Mouse (Mus musculus): Measurements from ENCODE around the gene Men1. TPM values are rescaled to one million over a fixed set of nuclear protein-coding genes. Genes with fewer than 3 reads are reported as not detected.

Men1 gene
- total and polyA plus RNA-seq, 3 experiments = 24.9 to 67.8 (median 42.9) TPM

GRCm38 (mm10) chr19:6377327-6378040 is 42.7 kb downstream of the Men1 start:
- Histone ChIP-seq H3K36me3 (replicated peaks in 1 of 2; ENCODE audit: control insufficient read depth in 1 of 2, insufficient read depth in 1 of 2, low read length in 1 of 2) (peaks cover 71 to 84% of the 10 kb centered on the region in 2 experiments), H3K27ac (ENCODE audit: insufficient read depth, low read depth) (no peak overlapping the region), H3K79me2 (replicated peaks; ENCODE audit: control insufficient read depth, extremely low read depth, insufficient read depth, poor library complexity, severe bottlenecking) (peaks cover 8% of the 10 kb centered on the region; the same call in 1 of the 2 replicates), H3K4me3 (replicated peaks in 1 of 3; ENCODE audit: low read depth in 2 of 3, low read length in 2 of 3, poor library complexity in 1 of 3) (no peak overlapping the region), H3K9ac (ENCODE audit: insufficient read depth, low read depth) (no peak overlapping the region), H3K4me1 (ENCODE audit: control insufficient read depth in 1 of 2, insufficient read depth in 2 of 2) (peaks cover 2 to 35% of the 10 kb centered on the region in 2 experiments; a peak in 2 of 4 replicates), H3K9me3 (replicated peaks; ENCODE audit: low read length) (no peaks in the 10 kb centered on the region), H3K27me3 (replicated peaks) (no peaks in the 10 kb centered on the region), H3K4me2 (ENCODE audit: insufficient read depth, low read depth, poor library complexity, severe bottlenecking) (no peak overlapping the region)
- no peak for TF ChIP-seq HCFC1 (IDR thresholded peaks at IDR 0.05; ENCODE audit: low read depth, low read length)
- no peak for TF ChIP-seq POLR2A (IDR thresholded peaks at IDR 0.05; ENCODE audit: low read depth, low read length)
- no peak for TF ChIP-seq MAX (IDR thresholded peaks at IDR 0.05; ENCODE audit: low read length)
- TF ChIP-seq ZKSCAN1 (IDR thresholded peaks at IDR 0.05; ENCODE audit: borderline replicate concordance, low read depth, low read length) = no peak
- no peak for TF ChIP-seq CHD1 (IDR thresholded peaks at IDR 0.05; ENCODE audit: low read depth, low read length)
- TF ChIP-seq CTCF (conservative IDR thresholded peaks at IDR 0.05 in 1 of 2, IDR thresholded peaks at IDR 0.05 in 1 of 2; ENCODE audit: low read depth in 2 of 2, low read length in 2 of 2) = no peak
- no peak for TF ChIP-seq MXI1 (IDR thresholded peaks at IDR 0.05; ENCODE audit: low read depth, low read length)
- no peak for TF ChIP-seq CHD2 (IDR thresholded peaks at IDR 0.05; ENCODE audit: low read length)
- in situ Hi-C loops (cut with MboI; ENCODE audit: low pct_ligation_motif_present, low pct_unique_long_range_greater_than_20kb, low sequenced_read_pairs) (no loop called here), dilution Hi-C loops (cut with MboI; ENCODE audit: extremely low pct_ligation_motif_present, extremely low pct_unique_long_range_greater_than_20kb, low sequenced_read_pairs) (no loop called here)
- no peak for DNase-seq (ENCODE audit: extremely low read depth)

GRCm38 (mm10) chr19:6380411-6381166 is 45.8 kb downstream of the Men1 start:
- H3K27ac ChIP-seq (ENCODE audit: insufficient read depth, low read depth) = no peak overlapping the region

DNA sequence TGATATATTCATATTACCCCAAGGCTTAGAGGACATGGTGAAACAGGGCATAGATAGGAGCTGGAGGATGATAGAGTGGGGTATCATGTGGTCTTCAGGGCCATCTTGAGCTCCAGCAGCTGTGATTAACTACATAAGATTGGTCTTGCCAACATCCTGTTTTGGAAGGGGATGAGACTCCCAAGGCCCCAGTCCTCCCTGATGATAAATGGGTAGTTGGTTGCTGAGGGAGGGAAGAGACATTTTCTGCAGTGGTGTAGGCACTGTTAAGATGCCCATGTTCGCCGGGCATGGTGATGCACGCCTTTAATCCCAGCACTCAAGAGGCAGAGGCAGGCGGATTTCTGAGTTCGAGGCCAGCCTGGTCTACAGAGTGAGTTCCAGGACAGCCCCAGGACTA is 46.5 kb downstream of the Men1 start:
- peaks cover 0 to 28% of the 10 kb centered on the region in 2 experiments; a peak in 2 of 4 replicates for H3K4me1 ChIP-seq (ENCODE audit: control insufficient read depth in 1 of 2, insufficient read depth in 2 of 2)
- H3K4me3 ChIP-seq (replicated peaks in 1 of 3; ENCODE audit: low read depth in 2 of 3, low read length in 2 of 3, poor library complexity in 1 of 3) = no peak overlapping the region
- H3K27ac ChIP-seq (ENCODE audit: insufficient read depth, low read depth) = no peak overlapping the region
- no peaks in the 10 kb centered on the region for H3K79me2 ChIP-seq (replicated peaks; ENCODE audit: control insufficient read depth, extremely low read depth, insufficient read depth, poor library complexity, severe bottlenecking)
- in situ Hi-C loops (cut with MboI; ENCODE audit: low pct_ligation_motif_present, low pct_unique_long_range_greater_than_20kb, low sequenced_read_pairs) (no loop called here), dilution Hi-C loops (cut with MboI; ENCODE audit: extremely low pct_ligation_motif_present, extremely low pct_unique_long_range_greater_than_20kb, low sequenced_read_pairs) (no loop called here)
- TF ChIP-seq POLR2AphosphoS2 (IDR thresholded peaks at IDR 0.05; ENCODE audit: low read depth, low read length) = no peak; the same call in 1 of the 2 replicates
- TF ChIP-seq JUND (conservative IDR thresholded peaks at IDR 0.05; ENCODE audit: low read depth, low read length) = no peak
- TF ChIP-seq SIN3A (IDR thresholded peaks at IDR 0.05; ENCODE audit: low read length) = no peak
- no peak for TF ChIP-seq TBP (conservative IDR thresholded peaks at IDR 0.05; ENCODE audit: low read depth, low read length)
- no peak for TF ChIP-seq EP300 (IDR thresholded peaks at IDR 0.05; ENCODE audit: low read length)
- no peak for TF ChIP-seq ZNF384 (IDR thresholded peaks at IDR 0.05; ENCODE audit: low read depth, low read length)
- TF ChIP-seq MYC (IDR thresholded peaks at IDR 0.05; ENCODE audit: low read depth, low read length) = no peak
- TF ChIP-seq ETS1 (conservative IDR thresholded peaks at IDR 0.05; ENCODE audit: low read depth, low read length) = no peak
- TF ChIP-seq TCF12 (IDR thresholded peaks at IDR 0.05; ENCODE audit: low read depth, low read length) = no peak
- no peak for TF ChIP-seq IRF4 (IDR thresholded peaks at IDR 0.05; ENCODE audit: low read depth, low read length)
- TF ChIP-seq MEF2A (IDR thresholded peaks at IDR 0.05; ENCODE audit: borderline replicate concordance, low read depth, low read length) = no peak
- TF ChIP-seq BHLHE40 (IDR thresholded peaks at IDR 0.05; ENCODE audit: low read depth, low read length) = no peak
- TF ChIP-seq POLR2A (IDR thresholded peaks at IDR 0.05; ENCODE audit: low read depth, low read length) = no peak
- no peak for TF ChIP-seq NELFE (IDR thresholded peaks at IDR 0.05; ENCODE audit: low read depth, low read length)
- TF ChIP-seq CTCF (conservative IDR thresholded peaks at IDR 0.05 in 1 of 2, IDR thresholded peaks at IDR 0.05 in 1 of 2; ENCODE audit: low read depth in 2 of 2, low read length in 2 of 2) = no peak
- no peaks in the 10 kb centered on the region for H3K9me3 ChIP-seq (replicated peaks; ENCODE audit: low read length)
- DNase-seq (ENCODE audit: extremely low read depth) = no peak
- no peaks in the 10 kb centered on the region for H3K27me3 ChIP-seq (replicated peaks)
- no peak overlapping the region for H3K9ac ChIP-seq (ENCODE audit: insufficient read depth, low read depth)
- peaks cover 35 to 49% of the 10 kb centered on the region in 2 experiments for H3K36me3 ChIP-seq (replicated peaks in 1 of 2; ENCODE audit: control insufficient read depth in 1 of 2, insufficient read depth in 1 of 2, low read length in 1 of 2)
- no peak overlapping the region for H3K4me2 ChIP-seq (ENCODE audit: insufficient read depth, low read depth, poor library complexity, severe bottlenecking)

More at GRCm38 (mm10) chr19:6380411-6381166, 45.8 kb downstream of the Men1 start:
- no peaks in the 10 kb centered on the region for H3K79me2 ChIP-seq (replicated peaks; ENCODE audit: control insufficient read depth, extremely low read depth, insufficient read depth, poor library complexity, severe bottlenecking)
- H3K4me3 ChIP-seq (replicated peaks in 1 of 3; ENCODE audit: low read depth in 2 of 3, low read length in 2 of 3, poor library complexity in 1 of 3) = no peak overlapping the region
- H3K27me3 ChIP-seq (replicated peaks) = no peaks in the 10 kb centered on the region
- no peak for DNase-seq (ENCODE audit: extremely low read depth)
- H3K9ac ChIP-seq (ENCODE audit: insufficient read depth, low read depth) = no peak overlapping the region
- H3K9me3 ChIP-seq (replicated peaks; ENCODE audit: low read length) = no peaks in the 10 kb centered on the region
- peaks cover 42 to 53% of the 10 kb centered on the region in 2 experiments for H3K36me3 ChIP-seq (replicated peaks in 1 of 2; ENCODE audit: control insufficient read depth in 1 of 2, insufficient read depth in 1 of 2, low read length in 1 of 2)
- TF ChIP-seq MYC (IDR thresholded peaks at IDR 0.05; ENCODE audit: low read depth, low read length) (no peak), POLR2A (IDR thresholded peaks at IDR 0.05; ENCODE audit: low read depth, low read length) (0 out of 2 replicates have a peak, but pooled peaks have one; percentile 20), CHD2 (IDR thresholded peaks at IDR 0.05; ENCODE audit: low read length) (no peak), MXI1 (IDR thresholded peaks at IDR 0.05; ENCODE audit: low read depth, low read length) (no peak), SMC3 (IDR thresholded peaks at IDR 0.05; ENCODE audit: low read depth, low read length) (no peak), POLR2AphosphoS2 (IDR thresholded peaks at IDR 0.05; ENCODE audit: low read depth, low read length) (peak; percentile 93), RAD21 (IDR thresholded peaks at IDR 0.05; ENCODE audit: low read depth, low read length) (no peak), ETS1 (conservative IDR thresholded peaks at IDR 0.05; ENCODE audit: low read depth, low read length) (no peak), TCF12 (IDR thresholded peaks at IDR 0.05; ENCODE audit: low read depth, low read length) (no peak)
- no peak overlapping the region for H3K4me2 ChIP-seq (ENCODE audit: insufficient read depth, low read depth, poor library complexity, severe bottlenecking)
- dilution Hi-C loops (cut with MboI; ENCODE audit: extremely low pct_ligation_motif_present, extremely low pct_unique_long_range_greater_than_20kb, low sequenced_read_pairs) = no loop called here
- in situ Hi-C loops (cut with MboI; ENCODE audit: low pct_ligation_motif_present, low pct_unique_long_range_greater_than_20kb, low sequenced_read_pairs) = no loop called here
- H3K4me1 ChIP-seq (ENCODE audit: control insufficient read depth in 1 of 2, insufficient read depth in 2 of 2) = peaks cover 0 to 30% of the 10 kb centered on the region in 2 experiments; a peak in 2 of 4 replicates
